Mouse (Mus musculus) cerebellum, adult 2 months (tissue): ENCODE measurements around the gene Scarb2.

Experiments used
- CTCF ChIP-seq: fragments of 200-500 bp; IDR thresholded peaks from 2 replicates; pipeline ENCODE4 v1.5.1; 2011; ENCODE audit warnings: low read depth, mild to moderate bottlenecking, control low read depth, low read length, moderate library complexity, borderline replicate concordance; ENCODE audit not compliant: insufficient read depth
- POLR2A ChIP-seq: fragments of 200-500 bp; IDR thresholded peaks from 2 replicates; pipeline ENCODE4 v1.6.1; 2011; ENCODE audit warnings: low read length, control low read depth, borderline replicate concordance; ENCODE audit not compliant: insufficient read depth

- no peak for TF ChIP-seq POLR2A
- no peak for TF ChIP-seq CTCF
Observed at GRCm38 (mm10) chr5:92434571-92434985, 72.1 kb downstream of the Scarb2 start.
